Mouse (Mus musculus) MEL (cell line): ENCODE results near the gene Plekha5.

Source experiments
- CTCF ChIP-seq, 3 experiments: IDR thresholded peaks in 2 of 3; conservative IDR thresholded peaks in 1 of 3; 2 replicates each; pipeline ENCODE4 v1.5.1; 2011 to 2012; ENCODE audit warnings: low read length in 3 of 3, low read depth in 2 of 3, mild to moderate bottlenecking in 2 of 3, improper control_type of control experiment in 1 of 3, inconsistent platforms in 1 of 3, mixed read lengths in 1 of 3, moderate library complexity in 1 of 3; ENCODE audit not compliant: control insufficient read depth in 1 of 3, insufficient read depth in 1 of 3, poor library complexity in 1 of 3, severe bottlenecking in 1 of 3
- EP300 ChIP-seq, 2 experiments: IDR thresholded peaks; 2 replicates each; pipeline ENCODE4 v1.6.1; 2011; ENCODE audit warnings: improper control_type of control experiment in 2 of 2, low read length in 2 of 2, low read depth in 1 of 2, mild to moderate bottlenecking in 1 of 2

DNA sequence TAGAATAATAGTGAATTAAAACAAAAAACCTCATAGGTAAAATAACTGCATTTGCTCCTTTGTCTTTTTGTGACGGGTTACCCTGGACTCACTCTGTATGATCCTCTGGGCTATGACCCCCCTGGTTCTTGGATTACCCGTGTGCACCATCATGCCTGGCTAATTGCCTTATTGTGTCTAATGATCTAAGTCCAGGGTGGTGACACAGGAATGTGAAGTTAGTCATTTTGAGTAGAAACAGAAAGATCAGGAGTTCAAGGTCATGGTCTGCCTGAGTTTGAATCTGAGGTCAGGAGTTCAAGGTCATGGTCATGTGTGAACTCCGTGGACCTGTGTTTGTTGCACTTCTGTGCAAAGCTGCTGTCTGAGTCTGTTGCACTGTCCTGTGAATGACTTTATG lies 181.9 kb downstream of the Plekha5 start:
- no peak for TF ChIP-seq CTCF (IDR thresholded peaks at IDR 0.05 in 2 of 3, conservative IDR thresholded peaks at IDR 0.05 in 1 of 3; ENCODE audit: control insufficient read depth in 1 of 3, insufficient read depth in 1 of 3, low read depth in 2 of 3, low read length in 3 of 3, poor library complexity in 1 of 3, severe bottlenecking in 1 of 3)
- TF ChIP-seq EP300 (IDR thresholded peaks at IDR 0.05; ENCODE audit: low read depth in 1 of 2, low read length in 2 of 2), result no peak
